Mouse (Mus musculus): ENCODE measurements around the gene Stat5b. TPM values are rescaled to one million over a fixed set of nuclear protein-coding genes. Genes with fewer than 3 reads are reported as not detected.
A peak's percentile ranks its signal among the peaks of the same experiment; 100 is the strongest.

Stat5b gene
- polyA plus RNA-seq, 2 experiments: 22.1 to 24.4 TPM

DNA sequence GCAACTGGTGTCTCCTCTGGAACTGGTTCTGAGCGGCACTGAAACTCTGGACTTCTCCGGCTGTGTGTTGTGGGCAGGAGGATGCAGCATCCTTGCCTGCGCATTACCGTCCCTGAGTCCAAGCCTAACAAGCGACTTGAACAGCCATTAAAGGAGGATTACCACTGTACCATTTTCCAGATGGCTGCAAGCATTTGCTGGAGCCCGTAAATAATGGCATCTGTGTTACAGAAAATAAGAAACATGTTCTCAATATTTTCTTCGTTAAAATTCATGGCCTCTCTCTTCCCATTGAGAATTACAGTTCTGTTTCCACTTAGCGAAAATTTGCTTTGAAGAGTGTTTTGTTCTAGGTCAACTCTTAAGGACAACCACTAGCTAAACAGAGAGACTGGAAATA, 30.5 kb downstream of the Stat5b start:
- Histone ChIP-seq H3K9ac (ENCODE audit: low read depth, low read length, severe bottlenecking) (no peak overlapping the region), H3K4me3 (replicated peaks; ENCODE audit: low read length) (no peak overlapping the region), H3K4me1 (ENCODE audit: control insufficient read depth, insufficient read depth, low read length) (peaks cover 5% of the 10 kb centered on the region), H3K36me3 (ENCODE audit: control insufficient read depth, insufficient read depth, low read length) (no peaks in the 10 kb centered on the region), H3K9me3 (ENCODE audit: control insufficient read depth, low read length) (no peaks in the 10 kb centered on the region), H3K27me3 (ENCODE audit: control insufficient read depth, insufficient read depth, low read length) (no peaks in the 10 kb centered on the region), H3K4me2 (replicated peaks; ENCODE audit: low read depth, low read length, severe bottlenecking) (0 out of 2 replicates have a peak overlapping the region, but pooled peaks have one; percentile 5), H3K27ac (replicated peaks; ENCODE audit: low read depth, low read length) (no peak overlapping the region)
- WGBS: 30% methylated on average over 8 of the region's 8 CpGs
- no peak for TF ChIP-seq POLR2A (IDR thresholded peaks at IDR 0.05; ENCODE audit: borderline replicate concordance, extremely low read depth, insufficient read depth, insufficient read length)
- ATAC-seq (ENCODE audit: low FRiP score, low read depth) (no peak), DNase-seq (ENCODE audit: low spot score) (peak; percentile 53)

DNA sequence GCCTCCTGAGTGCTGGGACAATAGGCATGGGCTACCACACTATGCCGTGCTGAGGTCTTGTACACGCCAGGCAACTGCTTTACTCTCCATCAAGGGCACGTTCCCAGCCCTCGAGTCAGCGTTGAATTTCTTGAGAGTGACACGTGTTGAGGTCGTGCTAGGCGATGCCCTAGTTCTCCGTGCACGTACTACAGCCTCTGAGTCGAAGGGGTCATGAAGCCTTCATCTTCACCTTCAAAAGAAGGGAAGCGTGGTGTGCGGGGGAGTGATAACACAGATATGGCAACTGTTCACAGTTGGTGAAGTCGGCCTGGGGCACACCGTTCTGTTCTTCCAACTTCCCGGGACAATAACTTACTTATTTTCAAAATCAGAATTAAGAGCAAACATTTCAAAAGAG, 30.9 kb downstream of the Stat5b start:
- 0 out of 2 replicates have a peak overlapping the region, but pooled peaks have one; percentile 5 for H3K4me2 ChIP-seq (replicated peaks; ENCODE audit: low read depth, low read length, severe bottlenecking)
- H3K36me3 ChIP-seq (ENCODE audit: control insufficient read depth, insufficient read depth, low read length): no peaks in the 10 kb centered on the region
- DNase-seq (ENCODE audit: low spot score): no peak
- no peaks in the 10 kb centered on the region for H3K9me3 ChIP-seq (ENCODE audit: control insufficient read depth, low read length)
- H3K9ac ChIP-seq (ENCODE audit: low read depth, low read length, severe bottlenecking): no peak overlapping the region
- 49% methylated on average over 16 of the region's 16 CpGs for WGBS
- no peak overlapping the region for H3K4me3 ChIP-seq (replicated peaks; ENCODE audit: low read length)
- TF ChIP-seq POLR2A (IDR thresholded peaks at IDR 0.05; ENCODE audit: borderline replicate concordance, extremely low read depth, insufficient read depth, insufficient read length): no peak
- H3K27me3 ChIP-seq (ENCODE audit: control insufficient read depth, insufficient read depth, low read length): no peaks in the 10 kb centered on the region
- H3K4me1 ChIP-seq (ENCODE audit: control insufficient read depth, insufficient read depth, low read length): peaks cover 7% of the 10 kb centered on the region
- no peak overlapping the region for H3K27ac ChIP-seq (replicated peaks; ENCODE audit: low read depth, low read length)
- no peak for ATAC-seq (ENCODE audit: low FRiP score, low read depth)

DNA sequence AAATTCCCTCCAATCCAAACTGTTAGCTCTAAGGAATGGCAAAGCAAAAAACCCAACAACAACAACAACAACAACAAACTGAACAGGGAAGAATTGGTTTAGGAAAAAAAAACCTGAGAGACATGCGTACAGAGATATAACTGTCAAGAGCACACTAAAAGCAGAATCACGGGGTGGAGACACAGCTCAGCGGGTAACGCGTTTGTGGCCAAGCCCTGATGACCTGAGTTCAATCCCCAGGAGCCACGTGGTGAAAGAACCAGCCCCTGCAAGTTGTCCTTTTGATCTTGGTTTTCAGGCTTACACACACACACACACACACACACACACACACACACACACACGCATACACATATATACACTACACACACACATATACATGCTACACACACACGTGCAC, 31.5 kb downstream of the Stat5b start:
- Histone ChIP-seq H3K4me3 (replicated peaks; ENCODE audit: low read length) (no peak overlapping the region), H3K36me3 (ENCODE audit: control insufficient read depth, insufficient read depth, low read length) (no peaks in the 10 kb centered on the region), H3K27ac (replicated peaks; ENCODE audit: low read depth, low read length) (no peak overlapping the region), H3K27me3 (ENCODE audit: control insufficient read depth, insufficient read depth, low read length) (no peaks in the 10 kb centered on the region), H3K4me2 (replicated peaks; ENCODE audit: low read depth, low read length, severe bottlenecking) (no peak overlapping the region), H3K9me3 (ENCODE audit: control insufficient read depth, low read length) (no peaks in the 10 kb centered on the region), H3K9ac (ENCODE audit: low read depth, low read length, severe bottlenecking) (no peak overlapping the region), H3K4me1 (ENCODE audit: control insufficient read depth, insufficient read depth, low read length) (peaks cover 7% of the 10 kb centered on the region)
- 65% methylated on average over 8 of the region's 8 CpGs for WGBS
- DNase-seq (ENCODE audit: low spot score) (no peak), ATAC-seq (ENCODE audit: low FRiP score, low read depth) (no peak)
- TF ChIP-seq POLR2A (IDR thresholded peaks at IDR 0.05; ENCODE audit: borderline replicate concordance, extremely low read depth, insufficient read depth, insufficient read length): no peak

DNA sequence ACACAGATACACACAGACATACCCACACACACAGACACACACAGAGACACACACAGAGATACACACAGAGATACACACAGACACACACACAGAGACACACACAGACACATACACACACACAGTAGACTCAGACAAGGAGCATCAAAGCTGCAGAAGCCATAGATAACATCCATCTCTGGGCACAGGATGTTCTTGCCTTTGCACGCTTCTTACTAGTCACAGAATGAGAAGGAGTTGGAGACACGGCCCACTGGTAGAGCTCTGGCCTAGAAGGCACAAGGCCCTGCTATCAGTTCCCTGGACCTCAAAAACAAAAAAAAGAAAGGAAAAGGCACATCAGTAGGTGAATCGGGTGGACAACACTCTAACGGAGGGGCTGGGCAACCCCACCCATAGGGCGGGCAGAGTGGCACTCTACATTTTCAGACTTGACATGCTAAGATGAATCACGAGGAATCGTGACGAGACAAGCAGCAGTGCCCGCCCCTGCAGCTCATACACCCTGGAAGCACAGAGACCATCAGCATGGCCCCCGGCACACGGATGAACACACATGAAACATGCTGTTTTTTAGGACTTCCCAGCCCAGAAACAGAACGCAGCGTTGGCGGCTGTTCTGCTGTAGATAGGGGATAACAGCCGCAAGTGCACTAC, 32.0 kb downstream of the Stat5b start:
- ATAC-seq (ENCODE audit: low FRiP score, low read depth) (no peak), DNase-seq (ENCODE audit: low spot score) (no peak)
- WGBS: 86% methylated on average over 15 of the region's 15 CpGs
- no peaks in the 10 kb centered on the region for H3K36me3 ChIP-seq (ENCODE audit: control insufficient read depth, insufficient read depth, low read length)
- H3K9me3 ChIP-seq (ENCODE audit: control insufficient read depth, low read length): no peaks in the 10 kb centered on the region
- no peak overlapping the region for H3K27ac ChIP-seq (replicated peaks; ENCODE audit: low read depth, low read length)
- H3K4me2 ChIP-seq (replicated peaks; ENCODE audit: low read depth, low read length, severe bottlenecking): no peak overlapping the region
- no peak overlapping the region for H3K4me3 ChIP-seq (replicated peaks; ENCODE audit: low read length)
- no peaks in the 10 kb centered on the region for H3K27me3 ChIP-seq (ENCODE audit: control insufficient read depth, insufficient read depth, low read length)
- no peak for TF ChIP-seq POLR2A (IDR thresholded peaks at IDR 0.05; ENCODE audit: borderline replicate concordance, extremely low read depth, insufficient read depth, insufficient read length)
- no peak overlapping the region for H3K9ac ChIP-seq (ENCODE audit: low read depth, low read length, severe bottlenecking)
- H3K4me1 ChIP-seq (ENCODE audit: control insufficient read depth, insufficient read depth, low read length): peaks cover 7% of the 10 kb centered on the region

DNA sequence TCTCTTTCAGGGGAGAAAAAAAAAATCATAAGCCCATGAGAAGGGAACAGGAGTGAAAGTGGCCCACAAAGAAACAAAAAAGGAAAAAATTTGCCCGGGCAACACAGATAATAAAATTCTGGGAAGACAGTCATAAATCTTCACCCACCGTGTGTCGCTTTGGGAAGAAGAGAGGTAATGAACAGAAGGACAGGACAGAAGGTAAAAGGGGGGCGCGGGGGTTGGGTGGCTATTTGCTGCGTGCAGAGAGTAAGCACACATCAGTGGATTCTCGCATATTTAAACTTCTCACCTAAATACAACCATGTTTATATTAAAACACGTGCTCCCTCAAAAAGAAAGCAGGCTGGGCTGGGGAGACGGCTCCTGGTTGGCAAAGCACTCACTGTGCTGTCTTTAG, 33.2 kb downstream of the Stat5b start:
- Histone ChIP-seq H3K36me3 (ENCODE audit: control insufficient read depth, insufficient read depth, low read length) (no peaks in the 10 kb centered on the region), H3K4me1 (ENCODE audit: control insufficient read depth, insufficient read depth, low read length) (peaks cover 7% of the 10 kb centered on the region), H3K27me3 (ENCODE audit: control insufficient read depth, insufficient read depth, low read length) (no peaks in the 10 kb centered on the region), H3K9ac (ENCODE audit: low read depth, low read length, severe bottlenecking) (no peak overlapping the region), H3K4me2 (replicated peaks; ENCODE audit: low read depth, low read length, severe bottlenecking) (no peak overlapping the region), H3K9me3 (ENCODE audit: control insufficient read depth, low read length) (no peaks in the 10 kb centered on the region), H3K27ac (replicated peaks; ENCODE audit: low read depth, low read length) (no peak overlapping the region), H3K4me3 (replicated peaks; ENCODE audit: low read length) (no peak overlapping the region)
- TF ChIP-seq POLR2A (IDR thresholded peaks at IDR 0.05; ENCODE audit: borderline replicate concordance, extremely low read depth, insufficient read depth, insufficient read length): no peak
- DNase-seq (ENCODE audit: low spot score): no peak
- ATAC-seq (ENCODE audit: low FRiP score, low read depth): no peak
- 50% methylated on average over 9 of the region's 9 CpGs for WGBS
